Mouse (Mus musculus) thymus, postnatal 25 days (tissue): ENCODE results near the gene Acap2.
A peak's percentile ranks its signal among the peaks of the same experiment; 100 is the strongest.

Experiments
- DNase-seq: peaks from one replicate; pipeline ENCODE4 v3.0.0; 2022

Gene Acap2

GRCm38 (mm10) chr16:31204216-31204615 lies 3.2 kb upstream of the Acap2 start:
- no peak for DNase-seq

- DNase-seq, result no peak
Measured at GRCm38 (mm10) chr16:31201704-31202103, 659 bp upstream of the Acap2 start.

GRCm38 (mm10) chr16:31199926-31200789 lies 887 bp downstream of the Acap2 start:
- DNase-seq, result peak; percentile 53

- DNase-seq, result peak; percentile 27
Measured at GRCm38 (mm10) chr16:31199591-31199925, 1.5 kb downstream of the Acap2 start.

- no peak for DNase-seq
Measured at GRCm38 (mm10) chr16:31196971-31197370, 4.1 kb downstream of the Acap2 start.

- no peak for DNase-seq
Measured at GRCm38 (mm10) chr16:31192526-31192925, 8.5 kb downstream of the Acap2 start.

- DNase-seq, result peak; percentile 69
Measured at GRCm38 (mm10) chr16:31191818-31192217, 9.2 kb downstream of the Acap2 start.

- DNase-seq, result no peak
Measured at GRCm38 (mm10) chr16:31190426-31190825, 10.6 kb downstream of the Acap2 start.

- no peak for DNase-seq
Measured at GRCm38 (mm10) chr16:31189291-31189690, 11.8 kb downstream of the Acap2 start.

- DNase-seq, result no peak
Measured at GRCm38 (mm10) chr16:31188799-31189198, 12.2 kb downstream of the Acap2 start.

- DNase-seq, result no peak
Measured at GRCm38 (mm10) chr16:31188270-31188669, 12.8 kb downstream of the Acap2 start.

GRCm38 (mm10) chr16:31187192-31187591 lies 13.9 kb downstream of the Acap2 start:
- DNase-seq, result no peak

- no peak for DNase-seq
Measured at GRCm38 (mm10) chr16:31185757-31186156, 15.3 kb downstream of the Acap2 start.

GRCm38 (mm10) chr16:31184727-31185126 lies 16.3 kb downstream of the Acap2 start:
- no peak for DNase-seq

GRCm38 (mm10) chr16:31182576-31182975 lies 18.5 kb downstream of the Acap2 start:
- DNase-seq, result no peak

- no peak for DNase-seq
Measured at GRCm38 (mm10) chr16:31180843-31181242, 20.2 kb downstream of the Acap2 start.

GRCm38 (mm10) chr16:31179384-31179783 lies 21.7 kb downstream of the Acap2 start:
- DNase-seq, result no peak

GRCm38 (mm10) chr16:31174880-31175638 lies 26.0 kb downstream of the Acap2 start:
- no peak for DNase-seq

GRCm38 (mm10) chr16:31172229-31172628 lies 28.8 kb downstream of the Acap2 start:
- DNase-seq, result no peak

GRCm38 (mm10) chr16:31171418-31171817 lies 29.6 kb downstream of the Acap2 start:
- no peak for DNase-seq

- DNase-seq, result no peak
Measured at GRCm38 (mm10) chr16:31170297-31170696, 30.7 kb downstream of the Acap2 start.

GRCm38 (mm10) chr16:31169596-31169995 lies 31.4 kb downstream of the Acap2 start:
- DNase-seq, result no peak

GRCm38 (mm10) chr16:31167934-31168333 lies 33.1 kb downstream of the Acap2 start:
- DNase-seq, result no peak
